ENCODE assay signal across 9 mouse cellular contexts in genomic region chr1:33892784-33893183, GRCm38 (mm10). TPM values are rescaled to one million over a fixed set of nuclear protein-coding genes. Genes with fewer than 3 reads are reported as not detected.
DNase-seq lines count a peak whose midpoint lies in the region; ATAC-seq and TF ChIP-seq lines count a peak whose summit lies in the region.
"Had no signal": no experiment of that assay in that cellular context is flagged by ENCODE, and none has a peak within 500 bp of the region (broad histone marks: within the 10 kb centered on the region; RNA-seq: fewer than 3 reads in every experiment).

No protein-coding gene starts in this region.

- ATAC-seq in heart, embryonic 11.5 days (replicated peaks; ENCODE audit: insufficient number of reproducible peaks, low FRiP score, low TSS enrichment), result no peak

- H3K27me3 ChIP-seq in heart, embryonic 11.5 days (ENCODE audit: control insufficient read depth, insufficient read depth, low read length), result no peaks in the 10 kb centered on the region

- peaks cover 4% of the 10 kb centered on the region for H3K4me1 ChIP-seq in heart, embryonic 11.5 days (ENCODE audit: control insufficient read depth, insufficient read depth, low read length)
- no peaks in the 10 kb centered on the region; the same call in 1 of the 2 replicates for H3K4me1 ChIP-seq in bone marrow, adult 2 months (ENCODE audit: control insufficient read depth, insufficient read depth, low read length)

- WGBS in heart, embryonic 11.5 days (ENCODE audit: insufficient replicate concordance), result 59% methylated on average over 10 of the region's 10 CpGs
- WGBS in bone marrow, adult 2 months, result 40% methylated on average over 10 of the region's 10 CpGs

- H3K36me3 ChIP-seq in heart, embryonic 11.5 days (ENCODE audit: control insufficient read depth, insufficient read depth, low read length), result no peaks in the 10 kb centered on the region

- peak; percentile 43 for TF ChIP-seq CTCF in bone marrow, adult 2 months (IDR thresholded peaks at IDR 0.05; ENCODE audit: control insufficient read depth, insufficient read depth, low read length)

- no peak overlapping the region for H3K27ac ChIP-seq in heart, embryonic 11.5 days (ENCODE audit: low read depth, low read length)
- no peak overlapping the region for H3K27ac ChIP-seq in bone marrow, adult 2 months (ENCODE audit: control insufficient read depth, insufficient read depth, low read depth, low read length, poor library complexity)

- H3K4me3 ChIP-seq in heart, embryonic 11.5 days (ENCODE audit: low read depth, low read length), result no peak overlapping the region
- no peak overlapping the region for H3K4me3 ChIP-seq in bone marrow, adult 2 months (replicated peaks; ENCODE audit: control insufficient read depth, low read depth, low read length)

- H3K9me3 ChIP-seq in heart, embryonic 11.5 days (replicated peaks; ENCODE audit: control insufficient read depth, low read length), result no peaks in the 10 kb centered on the region

- H3K4me2 ChIP-seq in heart, embryonic 11.5 days, result no peak overlapping the region

- no peak for TF ChIP-seq POLR2A in bone marrow, adult 2 months (IDR thresholded peaks at IDR 0.05; ENCODE audit: borderline replicate concordance, control insufficient read depth, low read depth, low read length)

- no peak overlapping the region for H3K9ac ChIP-seq in heart, embryonic 11.5 days (ENCODE audit: low read depth, low read length)

- DNase-seq in heart, adult 18-20 months, result peak; percentile 47 to 81
- peak; percentile 48 for DNase-seq in right cerebral cortex, adult 18-20 months
- no peak for DNase-seq in right cerebral cortex, postnatal 36 days (ENCODE audit: low spot score in 2 of 2)
- peak; percentile 27 to 48 for DNase-seq in gastrocnemius, postnatal 4 days (ENCODE audit: low spot score in 2 of 2)
- DNase-seq in lung, postnatal 14 days, result peak; percentile 66
- DNase-seq in spleen, adult 12 weeks (ENCODE audit: low spot score), result no peak

RNA-seq across cellular contexts. Expression of gene Bend6, which starts 14.8 kb away (rescaled TPM):
- 1 to 10 TPM; 1.9 to 2.0 TPM for total RNA-seq in heart, adult 18-20 months (2021)
- polyA plus RNA-seq in heart, embryonic 11.5 days (2014; fragmentation: Nextera tagmentation; extraction: Ambion mirVana), result 4.3 and 4.5 TPM in 2 replicates
- polyA plus RNA-seq in bone marrow, adult 2 months (2011; ENCODE audit: insufficient read depth, insufficient read length, low replicate concordance, missing spikeins), result 0.74 and 1.6 TPM in 2 replicates
- 1 to 10 TPM in 1 of 2 experiments, under 1 TPM in 1; 0.83 to 1.3 TPM for total RNA-seq in gastrocnemius, postnatal 4 days (2021)
- total RNA-seq: common myeloid progenitor, adult 5-6 weeks had no signal

RNA-seq across cellular contexts. Expression of gene Dst, which starts 15.2 kb away (rescaled TPM):
- 100 to 1,000 TPM; 378 TPM for total RNA-seq in heart, adult 18-20 months (2021)
- polyA plus RNA-seq in heart, embryonic 11.5 days (2014; fragmentation: Nextera tagmentation; extraction: Ambion mirVana), result 24.5 and 26.9 TPM in 2 replicates
- 2.5 and 9.5 TPM in 2 replicates for polyA plus RNA-seq in bone marrow, adult 2 months (2011; ENCODE audit: insufficient read depth, insufficient read length, low replicate concordance, missing spikeins)
- total RNA-seq in gastrocnemius, postnatal 4 days (2021), result 100 to 1,000 TPM; 181 to 191 TPM

Comparison
In these comparisons a context has a peak if more than half of its experiments do, and no peak if none do; other contexts are left out.
1. DNase-seq: peak in heart, adult 18-20 months (2 of 2), right cerebral cortex, adult 18-20 months (single experiment), gastrocnemius, postnatal 4 days (2 of 2) and lung, postnatal 14 days (single experiment); none in right cerebral cortex, postnatal 36 days (0 of 2) and spleen, adult 12 weeks (single experiment).